Mouse (Mus musculus) kidney, embryonic 16.5 days (tissue): ENCODE data around the gene Gm13889. TPM values are rescaled to one million over a fixed set of nuclear protein-coding genes. Genes with fewer than 3 reads are reported as not detected.

ENCODE experiments used
- ATAC-seq: fragments of 200-750 bp; cut with Nextera tagmentation; 2 replicates; pipeline ENCODE4 v1.8.0; 2017; ENCODE audit warnings: moderate TSS enrichment; ENCODE audit not compliant: low FRiP score, low TSS enrichment
- H3K27ac ChIP-seq: fragments of 300-500 bp; sonication (generic); 2 replicates; pipeline ENCODE4 v1.5.1; 2014; ENCODE audit warnings: low read length
- H3K27me3 ChIP-seq: fragments of 300-500 bp; sonication (generic); 2 replicates; pipeline ENCODE4 v1.6.1; 2014; ENCODE audit warnings: low read length, control low read depth, mixed read lengths; ENCODE audit not compliant: insufficient read depth
- H3K36me3 ChIP-seq: fragments of 300-500 bp; sonication (generic); 2 replicates; pipeline ENCODE4 v1.6.1; 2014; ENCODE audit warnings: low read length, control low read depth, mixed read lengths; ENCODE audit not compliant: insufficient read depth
- H3K4me1 ChIP-seq: fragments of 300-500 bp; sonication (generic); 2 replicates; pipeline ENCODE4 v1.6.1; 2014; ENCODE audit warnings: low read length, control low read depth, mixed read lengths; ENCODE audit not compliant: insufficient read depth
- H3K4me2 ChIP-seq: fragments of 300-500 bp; sonication (generic); replicated peaks from 2 replicates; pipeline ENCODE4 v1.6.1; 2014; ENCODE audit warnings: low read depth, low read length
- H3K4me3 ChIP-seq: fragments of 300-500 bp; sonication (generic); 2 replicates; pipeline ENCODE4 v1.5.1; 2014; ENCODE audit warnings: mild to moderate bottlenecking, low read length
- H3K9ac ChIP-seq: fragments of 300-500 bp; sonication (generic); replicated peaks from 2 replicates; pipeline ENCODE4 v1.6.1; 2014; ENCODE audit warnings: low read length
- H3K9me3 ChIP-seq: fragments of 300-500 bp; sonication (generic); 2 replicates; pipeline ENCODE4 v1.6.1; 2016; ENCODE audit warnings: low read length, control low read depth
- WGBS: fragments of 180-500 bp; shearing (Covaris S2); extraction: QIAGEN DNeasy Blood & Tissue Kit; methylation state at CpG from one replicate; pipeline ENCODE4 v1.1.7; 2014; 5-methylcytosine and 5-hydroxymethylcytosine counted together
- polyA plus RNA-seq: library from polyadenylated mRNA; unstranded; fragments of >200 nt; fragmentation: Nextera tagmentation; extraction: Ambion mirVana; gene quantifications from 2 replicates; pipeline ENCODE4 v1.2.1, GENCODE M21; 2015

Gene Gm13889
- polyA plus RNA-seq, 1 experiment from 2014 or later: 9.5 TPM

GRCm38 (mm10) chr2:93907519-93908294 is 49.3 kb downstream of the Gm13889 start:
- H3K27ac ChIP-seq: no peak overlapping the region
- H3K36me3 ChIP-seq: no peaks in the 10 kb centered on the region

GRCm38 (mm10) chr2:93906316-93906715 is 50.7 kb downstream of the Gm13889 start:
- H3K9ac ChIP-seq: no peak overlapping the region
- H3K4me1 ChIP-seq: 0 out of 2 replicates have a peak, but pooled peaks cover 2% of the 10 kb centered on the region
- H3K4me2 ChIP-seq: no peak overlapping the region
- H3K27ac ChIP-seq: no peak overlapping the region
- 40% methylated on average over 4 of the region's 4 CpGs for WGBS
- no peaks in the 10 kb centered on the region for H3K27me3 ChIP-seq
- no peaks in the 10 kb centered on the region for H3K9me3 ChIP-seq
- H3K36me3 ChIP-seq: no peaks in the 10 kb centered on the region
- H3K4me3 ChIP-seq: no peak overlapping the region
- ATAC-seq: no peak

More at GRCm38 (mm10) chr2:93907519-93908294, 49.3 kb downstream of the Gm13889 start:
- no peak overlapping the region for H3K4me2 ChIP-seq
- no peaks in the 10 kb centered on the region for H3K27me3 ChIP-seq
- 53% methylated on average over 9 of the region's 9 CpGs for WGBS
- H3K9ac ChIP-seq: no peak overlapping the region
- no peaks in the 10 kb centered on the region for H3K9me3 ChIP-seq
- H3K4me1 ChIP-seq: 0 out of 2 replicates have a peak, but pooled peaks cover 2% of the 10 kb centered on the region
- H3K4me3 ChIP-seq: no peak overlapping the region
- ATAC-seq: no peak

Other genes with a start within 250 kb of the Gm13889 start
- gene Ext2, start 134.6 kb downstream of the Gm13889 start, polyA plus RNA-seq: 126 and 128 TPM in 2 replicates
- 9.0 and 9.8 TPM in 2 replicates for gene Accs, start 107.3 kb downstream of the Gm13889 start, polyA plus RNA-seq
- not detected in 2 replicates for gene Accsl, start 88.0 kb downstream of the Gm13889 start, polyA plus RNA-seq
- gene Gm27027, start 39.2 kb upstream of the Gm13889 start, polyA plus RNA-seq: not detected in 2 replicates
- gene Alkbh3, start 53.6 kb upstream of the Gm13889 start, polyA plus RNA-seq: 67.3 and 67.5 TPM in 2 replicates
- 134 and 146 TPM in 2 replicates for gene Hsd17b12, start 200.8 kb upstream of the Gm13889 start, polyA plus RNA-seq